Mouse (Mus musculus) thymus, adult 2 months (tissue): ENCODE measurements around the gene Gm20388.

ENCODE experiments used
- CTCF ChIP-seq: fragments of 200-500 bp; IDR thresholded peaks from 2 replicates; pipeline ENCODE4 v1.5.1; 2012; ENCODE audit warnings: mild to moderate bottlenecking, control low read depth, low read length, moderate library complexity, borderline replicate concordance; ENCODE audit not compliant: control insufficient read depth, poor library complexity, insufficient read depth; ENCODE audit errors: extremely low read depth
- POLR2A ChIP-seq: fragments of 200-500 bp; IDR thresholded peaks from 2 replicates; pipeline ENCODE4 v1.6.1; 2012; ENCODE audit warnings: mild to moderate bottlenecking, low read length, control low read depth, moderate library complexity; ENCODE audit not compliant: control insufficient read depth, poor library complexity, insufficient read depth; ENCODE audit errors: extremely low read depth

DNA sequence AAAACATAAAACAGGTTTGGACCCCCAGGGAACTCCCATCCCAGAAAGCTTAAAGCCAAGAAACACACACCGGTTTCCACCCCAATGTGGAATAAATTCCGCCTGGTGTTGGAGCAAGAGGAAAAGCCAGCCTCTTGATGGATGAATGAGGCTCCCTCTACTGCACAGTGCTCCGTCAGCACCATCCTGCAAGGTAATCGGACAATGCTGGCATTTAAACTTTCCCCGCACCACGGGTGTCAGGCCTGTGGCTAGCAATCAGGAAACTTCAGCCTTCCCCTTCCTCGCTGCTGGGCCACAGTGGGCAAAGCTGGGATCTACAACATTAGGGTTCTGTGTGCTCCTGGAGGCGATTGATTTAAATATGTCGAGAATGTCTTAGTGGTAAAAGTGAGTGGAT lies 1581.0 kb downstream of the Gm20388 start:
- TF ChIP-seq POLR2A (no peak), CTCF (no peak)
